Mouse (Mus musculus) monocyte, adult 5-6 weeks (primary cell): ENCODE measurements at regions not wholly inside any gene's neighbourhood (a gene's known extent, or its start where the extent isn't known, plus 50 kb on each side); places are given as distances from the start of the nearest gene placed in this dataset.

ENCODE experiments used
- ATAC-seq: fragments of 153-309, 156-312 bp; replicated peaks from 2 replicates; pipeline ENCODE4 v1.8.0; 2017; ENCODE audit warnings: mild to moderate bottlenecking; ENCODE audit not compliant: low TSS enrichment, insufficient number of reproducible peaks, severe bottlenecking, poor library complexity, low FRiP score

DNA sequence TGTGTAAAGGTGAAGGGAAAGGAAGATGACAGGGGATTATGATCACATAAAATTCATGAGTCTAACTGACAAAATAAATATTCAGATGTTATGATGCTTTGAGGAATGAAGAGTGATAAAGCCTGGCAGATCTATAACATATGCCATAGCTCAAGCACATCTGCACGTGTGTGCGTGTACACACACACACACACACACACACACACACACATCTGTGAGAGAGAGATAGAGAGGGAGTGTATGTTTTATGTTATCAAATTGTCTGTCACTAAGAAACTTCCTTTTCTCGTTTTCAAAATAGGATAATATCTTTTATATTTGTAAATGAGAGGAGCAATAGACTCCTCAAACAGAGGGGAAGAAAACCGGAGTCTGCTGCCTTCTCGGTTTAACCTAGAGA, 516.9 kb upstream of the Cdh8 start:
- no peak for ATAC-seq
